Mouse (Mus musculus): ENCODE measurements around the gene Leng1.

- TF ChIP-seq TCF3 (IDR thresholded peaks at IDR 0.05; ENCODE audit: insufficient read length, low read depth) (no peak), POLR2A (IDR thresholded peaks at IDR 0.05; ENCODE audit: insufficient read length, low read depth) (peak; percentile 97), TCF12 (IDR thresholded peaks at IDR 0.05; ENCODE audit: insufficient read depth, poor library complexity, severe bottlenecking) (no peak), E2F4 (IDR thresholded peaks at IDR 0.05; ENCODE audit: insufficient read depth) (no peak), POLR2AphosphoS2 (IDR thresholded peaks at IDR 0.05; ENCODE audit: insufficient read length, low read depth) (peak; percentile 98), MYOG (IDR thresholded peaks at IDR 0.05; ENCODE audit: control insufficient read depth in 1 of 3, insufficient read depth in 1 of 3, insufficient read length in 2 of 3, low read depth in 2 of 3) (no peak), USF1 (IDR thresholded peaks at IDR 0.05; ENCODE audit: low read depth) (no peak), MAX (IDR thresholded peaks at IDR 0.05; ENCODE audit: low read depth) (no peak)
Measured at GRCm38 (mm10) chr7:3703879-3704441, 38.3 kb upstream of the Leng1 start, which contains the start of gene Rps9.
